Mouse (Mus musculus): ENCODE measurements at regions not wholly inside any gene's neighbourhood (a gene's known extent, or its start where the extent isn't known, plus 50 kb on each side); places are given as distances from the start of the nearest gene placed in this dataset.

- 82% methylated on average over 15 of the region's 15 CpGs for WGBS (ENCODE audit: insufficient replicate concordance)
- no peak overlapping the region for H3K27ac ChIP-seq (ENCODE audit: low read depth)
Measured at GRCm38 (mm10) chr11:39733434-39734076, 961.4 kb downstream of the Mat2b start.

GRCm38 (mm10) chr11:39723621-39724020 is 971.4 kb downstream of the Mat2b start:
- no peak for DNase-seq
- H3K4me3 ChIP-seq (ENCODE audit: low read depth, low read length): no peak overlapping the region
- no peaks in the 10 kb centered on the region for H3K27me3 ChIP-seq (ENCODE audit: insufficient read depth, low read length)
- no peak overlapping the region for H3K4me2 ChIP-seq (ENCODE audit: low read depth, low read length)
- no peaks in the 10 kb centered on the region for H3K9me3 ChIP-seq (ENCODE audit: low read length)
- no peaks in the 10 kb centered on the region for H3K36me3 ChIP-seq (replicated peaks; ENCODE audit: insufficient read depth, low read length)
- no peak overlapping the region for H3K27ac ChIP-seq (ENCODE audit: low read depth)
- ATAC-seq: no peak
- no peaks in the 10 kb centered on the region for H3K4me1 ChIP-seq (ENCODE audit: insufficient read depth)
- no peak overlapping the region for H3K9ac ChIP-seq (replicated peaks)
- TF ChIP-seq CTCF (IDR thresholded peaks at IDR 0.05; ENCODE audit: low read depth) (no peak), EP300 (IDR thresholded peaks at IDR 0.05; ENCODE audit: low read depth) (no peak)

More at GRCm38 (mm10) chr11:39733434-39734076, 961.4 kb downstream of the Mat2b start:
- Histone ChIP-seq H3K4me3 (ENCODE audit: low read depth, low read length) (no peak overlapping the region), H3K4me2 (ENCODE audit: low read depth, low read length) (no peak overlapping the region), H3K9me3 (ENCODE audit: low read length) (no peaks in the 10 kb centered on the region), H3K4me1 (ENCODE audit: insufficient read depth) (no peaks in the 10 kb centered on the region), H3K27me3 (ENCODE audit: insufficient read depth, low read length) (no peaks in the 10 kb centered on the region), H3K9ac (replicated peaks) (no peak overlapping the region), H3K36me3 (replicated peaks; ENCODE audit: insufficient read depth, low read length) (no peaks in the 10 kb centered on the region)
- TF ChIP-seq CTCF (IDR thresholded peaks at IDR 0.05; ENCODE audit: low read depth): no peak
- TF ChIP-seq EP300 (IDR thresholded peaks at IDR 0.05; ENCODE audit: low read depth): no peak
- no peak for ATAC-seq
- no peak for DNase-seq

GRCm38 (mm10) chr11:39678521-39678920 is 1016.5 kb downstream of the Mat2b start:
- H3K27ac ChIP-seq (ENCODE audit: low read depth): no peak overlapping the region

GRCm38 (mm10) chr11:39653595-39653994 is 1041.4 kb downstream of the Mat2b start:
- Histone ChIP-seq H3K4me1 (ENCODE audit: insufficient read depth) (no peaks in the 10 kb centered on the region), H3K4me3 (ENCODE audit: low read depth, low read length) (no peak overlapping the region), H3K9me3 (ENCODE audit: low read length) (no peaks in the 10 kb centered on the region), H3K27ac (ENCODE audit: low read depth) (no peak overlapping the region), H3K4me2 (ENCODE audit: low read depth, low read length) (no peak overlapping the region), H3K9ac (replicated peaks) (no peak overlapping the region), H3K27me3 (ENCODE audit: insufficient read depth, low read length) (no peaks in the 10 kb centered on the region), H3K36me3 (replicated peaks; ENCODE audit: insufficient read depth, low read length) (no peaks in the 10 kb centered on the region)
- no peak for TF ChIP-seq CTCF (IDR thresholded peaks at IDR 0.05; ENCODE audit: low read depth)
- no peak for TF ChIP-seq EP300 (IDR thresholded peaks at IDR 0.05; ENCODE audit: low read depth)
- no peak for ATAC-seq
- no peak for DNase-seq
- 80% methylated on average over 5 of the region's 5 CpGs for WGBS (ENCODE audit: insufficient replicate concordance)

More at GRCm38 (mm10) chr11:39678521-39678920, 1016.5 kb downstream of the Mat2b start:
- DNase-seq (no peak), ATAC-seq (no peak)
- no peak overlapping the region for H3K4me2 ChIP-seq (ENCODE audit: low read depth, low read length)
- H3K27me3 ChIP-seq (ENCODE audit: insufficient read depth, low read length): no peaks in the 10 kb centered on the region
- no peaks in the 10 kb centered on the region for H3K36me3 ChIP-seq (replicated peaks; ENCODE audit: insufficient read depth, low read length)
- no peaks in the 10 kb centered on the region for H3K4me1 ChIP-seq (ENCODE audit: insufficient read depth)
- TF ChIP-seq CTCF (IDR thresholded peaks at IDR 0.05; ENCODE audit: low read depth): no peak
- no peak for TF ChIP-seq EP300 (IDR thresholded peaks at IDR 0.05; ENCODE audit: low read depth)
- no peaks in the 10 kb centered on the region for H3K9me3 ChIP-seq (ENCODE audit: low read length)
- H3K4me3 ChIP-seq (ENCODE audit: low read depth, low read length): no peak overlapping the region
- 67% methylated on average over 2 of the region's 2 CpGs for WGBS (ENCODE audit: insufficient replicate concordance)
- H3K9ac ChIP-seq (replicated peaks): no peak overlapping the region

GRCm38 (mm10) chr11:39619356-39619755 is 1075.6 kb downstream of the Mat2b start:
- Histone ChIP-seq H3K4me1 (ENCODE audit: insufficient read depth) (no peaks in the 10 kb centered on the region), H3K27me3 (ENCODE audit: insufficient read depth, low read length) (no peaks in the 10 kb centered on the region), H3K27ac (ENCODE audit: low read depth) (no peak overlapping the region), H3K4me2 (ENCODE audit: low read depth, low read length) (no peak overlapping the region), H3K9me3 (ENCODE audit: low read length) (no peaks in the 10 kb centered on the region), H3K36me3 (replicated peaks; ENCODE audit: insufficient read depth, low read length) (no peaks in the 10 kb centered on the region), H3K4me3 (ENCODE audit: low read depth, low read length) (no peak overlapping the region), H3K9ac (replicated peaks) (no peak overlapping the region)
- TF ChIP-seq CTCF (IDR thresholded peaks at IDR 0.05; ENCODE audit: low read depth) (no peak), EP300 (IDR thresholded peaks at IDR 0.05; ENCODE audit: low read depth) (no peak)
- ATAC-seq (no peak), DNase-seq (no peak)
- 69% methylated on average over 1 of the region's 1 CpGs for WGBS (ENCODE audit: insufficient replicate concordance)

GRCm38 (mm10) chr11:39615843-39616242 is 1079.2 kb downstream of the Mat2b start:
- Histone ChIP-seq H3K4me2 (ENCODE audit: low read depth, low read length) (no peak overlapping the region), H3K4me1 (ENCODE audit: insufficient read depth) (no peaks in the 10 kb centered on the region), H3K36me3 (replicated peaks; ENCODE audit: insufficient read depth, low read length) (no peaks in the 10 kb centered on the region), H3K4me3 (ENCODE audit: low read depth, low read length) (no peak overlapping the region), H3K27me3 (ENCODE audit: insufficient read depth, low read length) (no peaks in the 10 kb centered on the region), H3K9me3 (ENCODE audit: low read length) (no peaks in the 10 kb centered on the region), H3K9ac (replicated peaks) (no peak overlapping the region), H3K27ac (ENCODE audit: low read depth) (no peak overlapping the region)
- TF ChIP-seq EP300 (IDR thresholded peaks at IDR 0.05; ENCODE audit: low read depth) (no peak), CTCF (IDR thresholded peaks at IDR 0.05; ENCODE audit: low read depth) (no peak)
- ATAC-seq (no peak), DNase-seq (no peak)
- WGBS (ENCODE audit: insufficient replicate concordance): 74% methylated on average over 3 of the region's 3 CpGs
